Mouse (Mus musculus) embryonic fibroblast, embryonic 13.5 days (primary cell): Measurements from ENCODE around the gene Apex1.

Experiments used
- CTCF ChIP-seq: IDR thresholded peaks from 2 replicates; pipeline ENCODE4 v1.5.1; 2011; ENCODE audit warnings: mild to moderate bottlenecking, control low read depth, low read length, moderate library complexity, borderline replicate concordance; ENCODE audit not compliant: insufficient read depth
- POLR2A ChIP-seq: IDR thresholded peaks from 2 replicates; pipeline ENCODE4 v1.6.1; 2011; ENCODE audit warnings: low read depth, mild to moderate bottlenecking, control low read depth, low read length, moderate library complexity

GRCm38 (mm10) chr14:50970822-50971221 is 46.1 kb downstream of the Apex1 start:
- TF ChIP-seq CTCF (no peak), POLR2A (no peak)
